Comparison of ENCODE assay signal across 10 mouse cellular contexts in the genomic region with DNA sequence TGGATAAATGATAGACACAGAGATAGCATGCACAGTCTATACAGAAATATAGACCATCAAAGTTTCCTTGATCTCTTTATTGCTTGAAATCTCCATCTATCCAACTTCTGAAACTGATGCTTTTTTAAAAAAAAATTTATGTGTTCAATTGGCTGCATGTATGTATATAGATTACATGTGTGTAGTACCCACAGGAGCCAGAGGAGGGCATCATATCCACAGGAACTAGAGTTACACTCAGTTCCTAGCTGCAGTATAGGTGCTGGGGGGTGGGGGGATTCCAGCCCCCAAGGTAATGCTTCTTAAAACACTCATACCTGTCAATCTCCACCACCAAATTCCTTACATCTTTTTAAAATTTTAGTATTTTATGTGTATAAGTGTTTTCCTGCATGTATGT. TPM values are rescaled to one million over a fixed set of nuclear protein-coding genes. Genes with fewer than 3 reads are reported as not detected.
A peak's percentile ranks its signal among the peaks of the same experiment; 100 is the strongest.
DNase-seq lines count a peak whose midpoint lies in the region; ATAC-seq and TF ChIP-seq lines count a peak whose summit lies in the region.
"Had no signal": no experiment of that assay in that cellular context is flagged by ENCODE, and none has a peak within 500 bp of the region (broad histone marks: within the 10 kb centered on the region; RNA-seq: fewer than 3 reads in every experiment).

No protein-coding gene starts in this region.

- no peak for TF ChIP-seq POLR2A in lung, adult 2 months (IDR thresholded peaks at IDR 0.05; ENCODE audit: borderline replicate concordance, extremely low read depth, low read depth, low read length)

- DNase-seq in cerebellum, postnatal 10 days, result peak; percentile 32 to 52
- DNase-seq in cerebellum, adult 8-10 months, result no peak
- DNase-seq in lung, adult 2 months, result no peak
- no peak for DNase-seq in lung, postnatal 25 days (ENCODE audit: low spot score)
- peak; percentile 85 for DNase-seq in thymus, postnatal 0 days (ENCODE audit: low spot score)
- DNase-seq in frontal cortex, postnatal 36 days (ENCODE audit: low spot score in 2 of 2), result no peak

- H3K4me1 ChIP-seq in lung, adult 2 months (ENCODE audit: control insufficient read depth, insufficient read depth, low read length), result no peaks in the 10 kb centered on the region; the same call in 1 of the 2 replicates
- no peaks in the 10 kb centered on the region for H3K4me1 ChIP-seq in forebrain, embryonic 12.5 days
- H3K4me1 ChIP-seq: limb, embryonic 12.5 days had no signal

- H3K9ac ChIP-seq in forebrain, embryonic 12.5 days, result no peak overlapping the region
- H3K9ac ChIP-seq: heart, embryonic 15.5 days; limb, embryonic 12.5 days had no signal

- TF ChIP-seq CTCF in lung, adult 2 months (IDR thresholded peaks at IDR 0.05; ENCODE audit: insufficient read depth, low read length), result 0 out of 2 replicates have a peak, but pooled peaks have one; percentile 3

- peaks cover 42% of the 10 kb centered on the region for H3K36me3 ChIP-seq in forebrain, embryonic 12.5 days (replicated peaks)

- H3K27ac ChIP-seq in forebrain, embryonic 12.5 days, result no peak overlapping the region
- H3K27ac ChIP-seq: heart, embryonic 15.5 days; limb, embryonic 12.5 days had no signal

- H3K4me3 ChIP-seq in lung, adult 2 months (replicated peaks; ENCODE audit: extremely low read depth, low read depth, low read length), result no peak overlapping the region
- no peak overlapping the region for H3K4me3 ChIP-seq in forebrain, embryonic 12.5 days (replicated peaks)
- H3K4me3 ChIP-seq: heart, embryonic 15.5 days; limb, embryonic 12.5 days had no signal

- no peak overlapping the region for H3K4me2 ChIP-seq in forebrain, embryonic 12.5 days
- H3K4me2 ChIP-seq: heart, embryonic 15.5 days; limb, embryonic 12.5 days had no signal

- H3K9me3 ChIP-seq in forebrain, embryonic 12.5 days, result no peaks in the 10 kb centered on the region
- H3K9me3 ChIP-seq: heart, embryonic 15.5 days had no signal

- no peaks in the 10 kb centered on the region for H3K27me3 ChIP-seq in forebrain, embryonic 12.5 days
- H3K27me3 ChIP-seq: heart, embryonic 15.5 days; limb, embryonic 12.5 days had no signal

- ATAC-seq in erythroid progenitor cell, adult 5-6 weeks (replicated peaks; ENCODE audit: low FRiP score, poor library complexity, severe bottlenecking), result peak; percentile 74
- ATAC-seq in forebrain, embryonic 12.5 days (ENCODE audit: low FRiP score), result no peak

RNA-seq across cellular contexts. Expression of a gene that starts 39.7 kb away (rescaled TPM):
- polyA plus RNA-seq in lung, adult 2 months (2012; rRNA removed), result 2.4 and 4.4 TPM in 2 replicates
- total RNA-seq in erythroid progenitor cell, adult 5-6 weeks (2015; ENCODE audit: low replicate concordance), result 155 and 233 TPM in 2 replicates
- total RNA-seq in erythroid progenitor cell, adult 5-6 weeks (2017; ENCODE audit: low replicate concordance), result 270 and 271 TPM in 2 replicates
- 20.4 and 21.8 TPM in 2 replicates for polyA plus RNA-seq in thymus, postnatal 0 days (2015; fragmentation: Nextera tagmentation; extraction: Ambion mirVana)
- 17.6 and 18.7 TPM in 2 replicates for polyA plus RNA-seq in forebrain, embryonic 12.5 days (2016; fragmentation: Nextera tagmentation; extraction: Ambion mirVana)

RNA-seq across cellular contexts. Expression of a gene that starts 39.9 kb away (rescaled TPM):
- polyA plus RNA-seq in lung, adult 2 months (2012; rRNA removed), result 2.8 and 5.4 TPM in 2 replicates
- 764 and 1,013 TPM in 2 replicates for total RNA-seq in erythroid progenitor cell, adult 5-6 weeks (2015; ENCODE audit: low replicate concordance)
- total RNA-seq in erythroid progenitor cell, adult 5-6 weeks (2017; ENCODE audit: low replicate concordance), result 1,945 and 2,175 TPM in 2 replicates
- polyA plus RNA-seq in thymus, postnatal 0 days (2015; fragmentation: Nextera tagmentation; extraction: Ambion mirVana), result 332 and 397 TPM in 2 replicates
- polyA plus RNA-seq in forebrain, embryonic 12.5 days (2016; fragmentation: Nextera tagmentation; extraction: Ambion mirVana), result 200 and 232 TPM in 2 replicates

Comparison
In these comparisons a context has a peak if more than half of its experiments do, and no peak if none do; other contexts are left out.
1. DNase-seq: peak in cerebellum, postnatal 10 days (2 of 2) and thymus, postnatal 0 days (single experiment); none in cerebellum, adult 8-10 months (single experiment), lung, adult 2 months (single experiment), lung, postnatal 25 days (single experiment) and frontal cortex, postnatal 36 days (0 of 2).
2. RNA of a gene that starts 39.9 kb away (polyA plus RNA-seq): 332 to 397 TPM in thymus, postnatal 0 days and 200 to 232 TPM in forebrain, embryonic 12.5 days; 2.8 to 5.4 TPM in lung, adult 2 months; every median in the first group is over 10 times any median in the second.